ENCODE assay signal across 18 mouse cellular contexts in the genomic region with DNA sequence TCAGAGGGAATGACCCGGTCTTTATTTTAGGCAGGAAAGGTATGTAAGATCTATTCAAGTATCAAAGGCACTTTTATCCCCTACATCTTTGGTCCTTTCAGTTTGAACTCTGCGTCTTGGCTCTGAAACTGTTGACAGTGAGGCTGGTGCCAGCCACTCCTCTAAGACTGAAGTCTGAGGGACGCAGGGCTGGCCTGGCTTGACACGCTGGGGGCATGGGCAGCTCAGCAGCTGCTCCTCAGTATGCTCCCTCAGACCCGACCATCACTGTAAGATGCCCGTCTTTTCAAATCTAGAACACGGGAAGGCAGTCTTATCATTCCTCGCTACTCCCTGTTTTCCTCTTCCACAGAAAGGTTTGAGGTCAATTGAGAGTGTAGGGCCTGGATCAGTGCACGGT. TPM values are rescaled to one million over a fixed set of nuclear protein-coding genes. Genes with fewer than 3 reads are reported as not detected.
"Had no signal": no experiment of that assay in that cellular context is flagged by ENCODE, and none has a peak within 500 bp of the region (broad histone marks: within the 10 kb centered on the region; RNA-seq: fewer than 3 reads in every experiment).

No protein-coding gene starts in this region.

- H3K27me3 ChIP-seq: neural tube, embryonic 12.5 days; neural tube, embryonic 13.5 days; neural tube, embryonic 15.5 days; stomach, embryonic 15.5 days had no signal

- H3K27ac ChIP-seq: neural tube, embryonic 12.5 days; neural tube, embryonic 13.5 days; neural tube, embryonic 15.5 days; stomach, embryonic 15.5 days had no signal

- H3K4me3 ChIP-seq: neural tube, embryonic 12.5 days; neural tube, embryonic 13.5 days; neural tube, embryonic 15.5 days; stomach, embryonic 15.5 days had no signal

- H3K36me3 ChIP-seq: neural tube, embryonic 12.5 days; neural tube, embryonic 13.5 days; neural tube, embryonic 15.5 days; stomach, embryonic 15.5 days had no signal

- H3K9ac ChIP-seq: neural tube, embryonic 12.5 days; neural tube, embryonic 13.5 days; neural tube, embryonic 15.5 days; stomach, embryonic 15.5 days had no signal

- H3K9me3 ChIP-seq: neural tube, embryonic 12.5 days; neural tube, embryonic 13.5 days; neural tube, embryonic 15.5 days; stomach, embryonic 15.5 days had no signal

- H3K4me1 ChIP-seq: neural tube, embryonic 12.5 days; neural tube, embryonic 13.5 days; neural tube, embryonic 15.5 days; stomach, embryonic 15.5 days had no signal

- DNase-seq: retina, postnatal 1 day; right cerebral cortex, adult 18-20 months; right cerebral cortex, postnatal 14 days; right cerebral cortex, postnatal 25 days; right cerebral cortex, postnatal 4 days; spleen, adult 18-20 months; thymus, adult 18-20 months; thymus, adult 2 months; thymus, postnatal 14 days; thymus, postnatal 25 days; thymus, postnatal 36 days; thymus, postnatal 4 days had no signal

- H3K4me2 ChIP-seq: neural tube, embryonic 12.5 days; neural tube, embryonic 13.5 days; neural tube, embryonic 15.5 days; stomach, embryonic 15.5 days had no signal

RNA-seq across cellular contexts. Expression of a gene that starts 9.7 kb away (rescaled TPM):
- total RNA-seq: neutrophil, adult 5-6 weeks had no signal
- polyA plus RNA-seq: thymus, postnatal 0 days had no signal
